Mouse (Mus musculus) liver, adult 2 months (tissue): Measurements from ENCODE around the gene Pask. TPM values are rescaled to one million over a fixed set of nuclear protein-coding genes. Genes with fewer than 3 reads are reported as not detected.

Experiments used
- DNase-seq: peaks from one replicate; pipeline ENCODE4 v3.0.0-alpha.2; 2011; ENCODE audit warnings: low read depth, low spot score; ENCODE audit errors: extremely low read depth
- H3K27ac ChIP-seq: fragments of 200-500 bp; replicated peaks from 2 replicates; pipeline ENCODE4 v1.5.1; 2012; ENCODE audit warnings: low read depth, mild to moderate bottlenecking, control low read depth, inconsistent platforms, low read length; ENCODE audit not compliant: insufficient read depth
- H3K27me3 ChIP-seq: fragments of 200-500 bp; 2 replicates; pipeline ENCODE4 v1.6.1; 2012; ENCODE audit warnings: mild to moderate bottlenecking, moderate library complexity, low read length, inconsistent platforms; ENCODE audit not compliant: control insufficient read depth, insufficient read depth
- H3K36me3 ChIP-seq: fragments of 200-500 bp; 2 replicates; pipeline ENCODE4 v1.6.1; 2012; ENCODE audit warnings: low read length, inconsistent platforms; ENCODE audit not compliant: control insufficient read depth, insufficient read depth
- H3K4me1 ChIP-seq: fragments of 200-500 bp; 2 replicates; pipeline ENCODE4 v1.6.1; 2011; ENCODE audit warnings: low read length; ENCODE audit not compliant: control insufficient read depth, insufficient read depth
- H3K4me3 ChIP-seq: fragments of 200-500 bp; 2 replicates; pipeline ENCODE4 v1.5.1; 2011; ENCODE audit warnings: low read depth, mild to moderate bottlenecking, control low read depth, low read length, moderate library complexity; ENCODE audit not compliant: insufficient read depth
- H3K79me2 ChIP-seq: fragments of 200-500 bp; 2 replicates; pipeline ENCODE4 v1.6.1; 2012; ENCODE audit warnings: inconsistent platforms, mild to moderate bottlenecking, low read length, moderate library complexity; ENCODE audit not compliant: control insufficient read depth, insufficient read depth
- H3K9ac ChIP-seq: fragments of 200-500 bp; 2 replicates; pipeline ENCODE4 v1.6.1; 2012; ENCODE audit warnings: low read depth, mild to moderate bottlenecking, control low read depth, inconsistent platforms, low read length
- CTCF ChIP-seq: fragments of 200-500 bp; IDR thresholded peaks from 2 replicates; pipeline ENCODE4 v1.5.1; 2011; ENCODE audit warnings: low read depth, low read length, control low read depth
- POLR2A ChIP-seq: fragments of 200-500 bp; IDR thresholded peaks from 2 replicates; pipeline ENCODE4 v1.6.1; 2011; ENCODE audit warnings: low read length, control low read depth; ENCODE audit not compliant: insufficient read depth; ENCODE audit errors: extremely low read depth
- WGBS: fragments of 180-500 bp; shearing (Covaris S2); methylation state at CpG from one replicate; pipeline ENCODE4 v1.1.7; 2018; 5-methylcytosine and 5-hydroxymethylcytosine counted together
- polyA plus RNA-seq: library from polyadenylated mRNA; depleted of rRNA; stranded (reverse); fragments of >200 nt; gene quantifications from 2 replicates; pipeline ENCODE4 v1.2.3, GENCODE M21; 2012
- total RNA-seq: library from RNA; depleted of rRNA; stranded (reverse); fragments of >200 nt; gene quantifications from 2 replicates; pipeline ENCODE4 v1.2.3, GENCODE M21; 2014

The Pask gene
- total and polyA plus RNA-seq, 2 experiments, result 0.18 to 1.0 TPM

DNA sequence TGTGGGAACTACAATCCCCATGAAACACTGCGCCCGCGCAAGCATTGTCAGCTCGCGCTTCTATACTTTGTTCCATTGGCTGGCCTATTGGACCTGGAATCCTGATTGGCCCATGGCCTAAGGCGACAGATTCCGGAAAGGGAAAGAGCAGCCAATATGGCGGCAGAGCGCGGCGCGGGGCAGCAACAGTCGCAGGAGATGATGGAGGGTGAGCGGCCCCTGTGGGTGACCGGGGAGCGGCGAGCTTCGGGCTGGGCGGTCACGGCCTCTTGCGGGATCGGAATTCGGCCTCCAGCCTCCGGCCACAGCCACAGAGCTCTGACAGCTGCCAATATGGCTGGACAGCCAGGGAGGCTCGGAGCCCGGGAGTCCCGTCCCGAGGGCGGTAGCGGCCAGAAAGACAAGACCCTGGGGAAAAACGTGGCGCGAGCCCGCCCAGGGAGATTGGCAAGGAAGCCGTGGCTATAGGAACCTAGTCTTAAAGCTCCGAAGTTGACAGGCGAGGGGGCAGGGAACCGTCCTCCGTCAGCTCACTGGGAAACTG lies 294 bp upstream of the Pask start:
- DNase-seq, result peak; percentile 91
- Histone ChIP-seq H3K27ac (peak overlapping the region; percentile 21; the same call in 1 of the 2 replicates), H3K4me1 (peaks cover 5% of the 10 kb centered on the region; the same call in 1 of the 2 replicates), H3K79me2 (peaks cover 4% of the 10 kb centered on the region; the same call in 1 of the 2 replicates), H3K9ac (peak overlapping the region; percentile 79), H3K4me3 (peak overlapping the region; percentile 81), H3K36me3 (peaks cover 4% of the 10 kb centered on the region), H3K27me3 (no peaks in the 10 kb centered on the region)
- WGBS, result under 1% methylated on average over 39 of the region's 39 CpGs
- no peak; the same call in 1 of the 2 replicates for TF ChIP-seq CTCF
- peak; percentile 64; the same call in 1 of the 2 replicates for TF ChIP-seq POLR2A

DNA sequence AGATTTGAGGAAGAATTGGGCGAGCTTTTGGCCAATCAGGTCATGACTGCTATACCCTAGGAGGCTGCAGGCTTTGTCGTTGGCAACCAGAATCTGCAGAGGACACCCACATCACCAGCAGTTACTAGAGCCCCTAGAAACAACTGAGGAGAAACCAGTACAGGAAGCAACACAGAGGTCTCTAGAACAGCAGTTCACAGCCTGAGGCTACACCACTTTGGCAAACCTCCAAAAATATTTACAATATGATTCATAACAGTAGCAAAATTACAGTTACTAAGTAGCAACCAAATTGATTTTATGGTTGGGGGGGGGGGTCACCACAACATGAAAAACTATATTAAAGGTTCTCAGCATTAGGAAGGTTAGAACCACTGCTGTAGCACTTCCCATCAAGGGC lies 8.7 kb downstream of the Pask start:
- DNase-seq, result no peak
- H3K4me1 ChIP-seq, result no peaks in the 10 kb centered on the region
- H3K9ac ChIP-seq, result no peak overlapping the region
- TF ChIP-seq CTCF (no peak), POLR2A (no peak)
- H3K27me3 ChIP-seq, result no peaks in the 10 kb centered on the region
- WGBS, result 90% methylated on average over 2 of the region's 2 CpGs
- H3K79me2 ChIP-seq, result no peaks in the 10 kb centered on the region
- no peaks in the 10 kb centered on the region for H3K36me3 ChIP-seq
- no peak overlapping the region for H3K4me3 ChIP-seq
- no peak overlapping the region for H3K27ac ChIP-seq

DNA sequence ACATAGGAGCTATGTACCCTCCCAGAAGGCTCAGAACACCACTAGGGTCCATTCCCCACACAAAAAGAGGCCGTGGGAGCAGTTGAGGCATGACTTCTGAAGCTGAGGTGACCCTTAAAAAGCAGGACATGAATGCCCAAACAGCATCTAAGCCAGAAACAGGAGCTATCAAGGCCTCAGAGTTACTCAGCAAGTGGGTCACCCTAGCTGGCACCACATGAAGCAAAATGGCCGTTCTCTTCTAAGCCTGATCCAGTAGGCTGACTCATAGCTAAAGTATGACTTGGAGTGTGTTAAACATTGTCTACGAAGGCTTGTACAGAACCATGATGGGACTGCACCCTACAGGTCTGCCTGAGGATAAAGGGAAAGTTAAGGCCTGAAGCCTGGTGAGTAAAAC lies 16.8 kb downstream of the Pask start:
- H3K4me1 ChIP-seq, result no peaks in the 10 kb centered on the region
- no peak overlapping the region for H3K27ac ChIP-seq
- H3K9ac ChIP-seq, result no peak overlapping the region
- H3K27me3 ChIP-seq, result no peaks in the 10 kb centered on the region
- DNase-seq, result no peak
- 86% methylated on average over 3 of the region's 3 CpGs for WGBS
- no peaks in the 10 kb centered on the region; the same call in 1 of the 2 replicates for H3K36me3 ChIP-seq
- no peak overlapping the region for H3K4me3 ChIP-seq
- H3K79me2 ChIP-seq, result no peaks in the 10 kb centered on the region
- no peak for TF ChIP-seq POLR2A
- no peak for TF ChIP-seq CTCF

GRCm38 (mm10) chr1:93323973-93324372 lies 19.3 kb downstream of the Pask start:
- TF ChIP-seq CTCF (no peak), POLR2A (no peak)
- H3K9ac ChIP-seq, result no peak overlapping the region
- DNase-seq, result no peak
- H3K4me1 ChIP-seq, result no peaks in the 10 kb centered on the region
- WGBS, result 89% methylated on average over 6 of the region's 6 CpGs
- no peaks in the 10 kb centered on the region for H3K79me2 ChIP-seq
- no peak overlapping the region for H3K27ac ChIP-seq
- no peaks in the 10 kb centered on the region for H3K27me3 ChIP-seq
- H3K4me3 ChIP-seq, result no peak overlapping the region
- H3K36me3 ChIP-seq, result no peaks in the 10 kb centered on the region; the same call in 1 of the 2 replicates

DNA sequence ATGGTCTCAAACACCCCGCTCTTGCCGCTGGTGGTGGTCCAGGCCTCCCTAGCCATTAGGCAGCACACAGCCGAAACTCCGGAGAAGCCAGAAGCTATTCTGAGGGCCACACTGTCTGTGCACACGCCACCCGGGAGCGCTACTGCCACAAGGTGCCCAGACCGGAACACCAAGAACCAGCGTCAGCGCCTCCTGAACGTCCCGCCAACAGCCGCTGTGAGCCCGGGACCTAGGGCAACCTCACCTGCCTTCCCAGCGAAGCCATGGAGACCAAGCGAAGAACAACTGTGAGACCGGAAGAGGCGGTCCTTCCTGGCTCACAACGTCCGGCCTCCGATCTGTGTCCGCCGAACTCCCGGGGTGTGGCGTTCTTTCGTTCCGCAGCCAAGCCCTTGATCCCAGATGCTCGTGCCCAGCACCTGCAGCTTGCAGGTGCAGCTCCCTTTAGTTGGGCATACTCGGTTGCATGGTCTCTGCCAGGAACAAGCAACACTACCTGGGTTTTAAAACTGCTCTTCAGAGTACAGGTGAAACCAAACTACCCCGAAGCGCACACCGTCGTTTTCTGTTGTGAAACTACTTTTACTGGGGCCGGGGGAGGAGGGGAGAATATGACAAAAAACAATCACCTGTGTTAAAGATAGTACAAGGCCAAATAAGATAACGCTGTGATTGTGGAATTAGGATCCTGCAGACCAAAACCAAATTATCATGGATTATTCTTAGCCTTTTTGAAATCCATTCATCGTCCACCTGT lies 37.5 kb downstream of the Pask start, which contains the start of gene Mterf4:
TSS of gene Mterf4 (minus strand) at position 335 of the 757 bp plus-strand sequence.
- peak; percentile 76 for DNase-seq
- Histone ChIP-seq H3K4me3 (peak within 1 kb of the TSS; percentile 91), H3K4me1 (peaks cover 2% of the 10 kb centered on the region; the same call in 1 of the 2 replicates), H3K27me3 (no peaks in the 10 kb centered on the region), H3K27ac (peak within 1 kb of the TSS; percentile 18; the same call in 1 of the 2 replicates), H3K9ac (peak within 1 kb of the TSS; percentile 89), H3K36me3 (peaks cover 24% of the 10 kb centered on the region), H3K79me2 (no peaks in the 10 kb centered on the region; the same call in 1 of the 2 replicates)
- TF ChIP-seq POLR2A (peak; percentile 64; the same call in 1 of the 2 replicates), CTCF (no peak)
- 5% methylated on average over 36 of the region's 36 CpGs for WGBS

DNA sequence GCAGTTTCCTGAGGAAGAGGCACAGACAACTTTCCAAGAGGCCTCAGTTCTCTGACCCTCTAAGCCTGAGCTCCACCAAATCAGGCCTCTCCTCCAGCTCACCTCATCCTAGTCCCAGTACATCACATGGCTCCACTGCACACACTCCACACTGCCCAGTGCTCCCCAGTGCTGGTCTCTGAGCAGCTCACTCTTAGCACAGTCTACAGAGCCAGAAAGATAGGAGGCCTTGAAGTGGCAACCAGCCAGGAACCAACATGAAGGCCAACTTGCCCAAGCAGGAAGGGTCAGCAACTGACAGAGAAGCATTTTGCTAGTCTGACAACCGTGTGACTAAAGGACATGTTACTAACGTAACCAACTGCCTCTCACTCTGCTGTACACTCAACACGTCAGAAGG lies 42.7 kb downstream of the Pask start:
- Histone ChIP-seq H3K79me2 (no peaks in the 10 kb centered on the region; the same call in 1 of the 2 replicates), H3K4me1 (peaks cover 2% of the 10 kb centered on the region; the same call in 1 of the 2 replicates), H3K36me3 (peaks cover 41% of the 10 kb centered on the region), H3K4me3 (no peak overlapping the region), H3K9ac (no peak overlapping the region), H3K27me3 (no peaks in the 10 kb centered on the region), H3K27ac (no peak overlapping the region)
- DNase-seq, result peak; percentile 14
- TF ChIP-seq CTCF (no peak), POLR2A (no peak)
- WGBS, result 82% methylated on average over 3 of the region's 3 CpGs
